Mouse (Mus musculus) liver, embryonic 11.5 days (tissue): ENCODE measurements around the gene Zfp286. TPM values are rescaled to one million over a fixed set of nuclear protein-coding genes. Genes with fewer than 3 reads are reported as not detected.

ENCODE experiments used
- ATAC-seq: fragments of 200-750 bp; cut with Nextera tagmentation; replicated peaks from 2 replicates; pipeline ENCODE4 v1.8.0; 2017; ENCODE audit warnings: moderate number of reproducible peaks, mild to moderate bottlenecking, moderate TSS enrichment, moderate library complexity; ENCODE audit not compliant: low FRiP score
- DNase-seq: peaks from one replicate; pipeline ENCODE4 v3.0.0-alpha.2; 2017; ENCODE audit warnings: low spot score
- H3K27ac ChIP-seq: fragments of 300-500 bp; sonication (generic); 2 replicates; pipeline ENCODE4 v1.5.1; 2014; ENCODE audit warnings: mild to moderate bottlenecking, low read depth, low read length, control low read depth
- H3K27me3 ChIP-seq: fragments of 300-500 bp; sonication (generic); replicated peaks from 2 replicates; pipeline ENCODE4 v1.6.1; 2014; ENCODE audit warnings: low read length, mixed read lengths; ENCODE audit not compliant: control insufficient read depth, insufficient read depth
- H3K36me3 ChIP-seq: fragments of 300-500 bp; sonication (generic); 2 replicates; pipeline ENCODE4 v1.6.1; 2014; ENCODE audit warnings: mild to moderate bottlenecking, low read length, moderate library complexity, mixed read lengths; ENCODE audit not compliant: control insufficient read depth, insufficient read depth
- H3K4me1 ChIP-seq: fragments of 300-500 bp; sonication (generic); replicated peaks from 2 replicates; pipeline ENCODE4 v1.6.1; 2014; ENCODE audit warnings: low read length, mixed read lengths; ENCODE audit not compliant: control insufficient read depth, insufficient read depth
- H3K4me2 ChIP-seq: fragments of 300-500 bp; sonication (generic); 2 replicates; pipeline ENCODE4 v1.6.1; 2014; ENCODE audit warnings: mild to moderate bottlenecking, control low read depth, moderate library complexity
- H3K4me3 ChIP-seq: fragments of 300-500 bp; sonication (generic); 2 replicates; pipeline ENCODE4 v1.5.1; 2014; ENCODE audit warnings: low read depth, low read length, control low read depth
- H3K9ac ChIP-seq: fragments of 300-500 bp; sonication (generic); 2 replicates; pipeline ENCODE4 v1.6.1; 2014; ENCODE audit warnings: low read depth, low read length, control low read depth
- H3K9me3 ChIP-seq: fragments of 300-500 bp; sonication (generic); 2 replicates; pipeline ENCODE4 v1.6.1; 2016; ENCODE audit warnings: low read length, inconsistent platforms, mixed read lengths; ENCODE audit not compliant: control insufficient read depth
- WGBS: fragments of 180-500 bp; shearing (Covaris S2); extraction: QIAGEN DNeasy Blood & Tissue Kit; methylation state at CpG from one replicate; pipeline ENCODE4 v1.1.7; 2014; 5-methylcytosine and 5-hydroxymethylcytosine counted together
- polyA plus RNA-seq: library from polyadenylated mRNA; unstranded; fragments of >200 nt; fragmentation: Nextera tagmentation; extraction: Ambion mirVana; gene quantifications from 2 replicates; pipeline ENCODE4 v1.2.1, GENCODE M21; 2014

The Zfp286 gene
- polyA plus RNA-seq, 1 experiment from 2014 or later: 8.3 TPM

- ATAC-seq: no peak
- WGBS: 41% methylated on average over 5 of the region's 5 CpGs
Observed at GRCm38 (mm10) chr11:62744103-62744502, 45.2 kb downstream of the Zfp286 start.

GRCm38 (mm10) chr11:62742261-62742957, 46.9 kb downstream of the Zfp286 start:
- Histone ChIP-seq H3K4me1 (peaks cover 3% of the 10 kb centered on the region; the same call in 1 of the 2 replicates), H3K27me3 (peaks cover 21% of the 10 kb centered on the region), H3K9ac (no peak overlapping the region), H3K4me3 (no peak overlapping the region), H3K36me3 (no peaks in the 10 kb centered on the region), H3K27ac (no peak overlapping the region), H3K4me2 (no peak overlapping the region), H3K9me3 (no peaks in the 10 kb centered on the region)
- DNase-seq (no peak), ATAC-seq (no peak)
- 73% methylated on average over 10 of the region's 10 CpGs for WGBS

More at GRCm38 (mm10) chr11:62744103-62744502, 45.2 kb downstream of the Zfp286 start:
- no peak for DNase-seq
- Histone ChIP-seq H3K27me3 (peaks cover 23% of the 10 kb centered on the region), H3K36me3 (no peaks in the 10 kb centered on the region), H3K4me3 (no peak overlapping the region), H3K4me1 (peaks cover 3% of the 10 kb centered on the region; the same call in 1 of the 2 replicates), H3K9ac (no peak overlapping the region), H3K4me2 (no peak overlapping the region), H3K27ac (no peak overlapping the region), H3K9me3 (no peaks in the 10 kb centered on the region)

GRCm38 (mm10) chr11:62741186-62741585, 48.1 kb downstream of the Zfp286 start:
- H3K9me3 ChIP-seq: no peaks in the 10 kb centered on the region
- peaks cover 10% of the 10 kb centered on the region; the same call in 1 of the 2 replicates for H3K27me3 ChIP-seq
- no peak overlapping the region for H3K4me3 ChIP-seq
- no peaks in the 10 kb centered on the region for H3K36me3 ChIP-seq
- H3K9ac ChIP-seq: no peak overlapping the region
- DNase-seq: no peak
- no peak overlapping the region for H3K4me2 ChIP-seq
- WGBS: 71% methylated on average over 2 of the region's 2 CpGs
- no peak for ATAC-seq
- H3K27ac ChIP-seq: no peak overlapping the region
- 0 out of 2 replicates have a peak, but pooled peaks cover under 1% of the 10 kb centered on the region for H3K4me1 ChIP-seq

GRCm38 (mm10) chr11:62732665-62733064, 56.6 kb downstream of the Zfp286 start:
- Histone ChIP-seq H3K9me3 (no peaks in the 10 kb centered on the region), H3K4me3 (no peak overlapping the region), H3K27ac (no peak overlapping the region), H3K4me2 (no peak overlapping the region), H3K9ac (no peak overlapping the region), H3K36me3 (no peaks in the 10 kb centered on the region), H3K4me1 (no peaks in the 10 kb centered on the region), H3K27me3 (peaks cover 11% of the 10 kb centered on the region)
- 72% methylated on average over 3 of the region's 3 CpGs for WGBS
- ATAC-seq (no peak), DNase-seq (no peak)

GRCm38 (mm10) chr11:62732022-62732387, 57.3 kb downstream of the Zfp286 start:
- Histone ChIP-seq H3K36me3 (no peaks in the 10 kb centered on the region), H3K4me3 (peak overlapping the region; percentile 63), H3K4me1 (no peaks in the 10 kb centered on the region), H3K4me2 (peak overlapping the region; percentile 79), H3K9ac (peak overlapping the region; percentile 47; the same call in 1 of the 2 replicates), H3K9me3 (no peaks in the 10 kb centered on the region), H3K27me3 (peaks cover 11% of the 10 kb centered on the region), H3K27ac (no peak overlapping the region)
- no peak for ATAC-seq
- DNase-seq: no peak
- WGBS: 31% methylated on average over 5 of the region's 5 CpGs

GRCm38 (mm10) chr11:62731311-62732021, 57.8 kb downstream of the Zfp286 start, which contains the start of gene Zfp287:
Gene Zfp287 (minus strand): TSS chr11:62731905.
- 1% methylated on average over 48 of the region's 48 CpGs for WGBS
- Histone ChIP-seq H3K4me3 (peak within 1 kb of the TSS; percentile 63), H3K27ac (no peak within 1 kb of the TSS), H3K4me2 (peak within 1 kb of the TSS; percentile 79), H3K36me3 (no peaks in the 10 kb centered on the region), H3K9me3 (no peaks in the 10 kb centered on the region), H3K9ac (peak within 1 kb of the TSS; percentile 47; the same call in 1 of the 2 replicates), H3K4me1 (no peaks in the 10 kb centered on the region), H3K27me3 (peaks cover 11% of the 10 kb centered on the region)
- peak; percentile 60 for ATAC-seq
- DNase-seq: peak; percentile 74

GRCm38 (mm10) chr11:62728276-62728675, 61.0 kb downstream of the Zfp286 start:
- Histone ChIP-seq H3K27me3 (peaks cover 11% of the 10 kb centered on the region), H3K27ac (no peak overlapping the region), H3K4me1 (no peaks in the 10 kb centered on the region), H3K4me3 (no peak overlapping the region), H3K4me2 (no peak overlapping the region), H3K36me3 (no peaks in the 10 kb centered on the region), H3K9ac (no peak overlapping the region), H3K9me3 (no peaks in the 10 kb centered on the region)
- ATAC-seq (no peak), DNase-seq (no peak)
- 83% methylated on average over 8 of the region's 8 CpGs for WGBS

- Histone ChIP-seq H3K9me3 (no peaks in the 10 kb centered on the region), H3K4me2 (no peak overlapping the region), H3K9ac (no peak overlapping the region), H3K4me3 (no peak overlapping the region), H3K4me1 (no peaks in the 10 kb centered on the region), H3K27me3 (no peaks in the 10 kb centered on the region), H3K36me3 (no peaks in the 10 kb centered on the region), H3K27ac (no peak overlapping the region)
- ATAC-seq: no peak
- DNase-seq: no peak
- 73% methylated on average over 5 of the region's 5 CpGs for WGBS
Observed at GRCm38 (mm10) chr11:62710657-62711056, 78.6 kb downstream of the Zfp286 start.
